Mouse (Mus musculus) midbrain, embryonic 16.5 days (tissue): ENCODE results near the gene Rbbp8nl. TPM values are rescaled to one million over a fixed set of nuclear protein-coding genes. Genes with fewer than 3 reads are reported as not detected.
A peak's percentile ranks its signal among the peaks of the same experiment; 100 is the strongest.

ENCODE experiments used
- ATAC-seq: fragments of 200-750 bp; cut with Nextera tagmentation; 2 replicates; pipeline ENCODE4 v1.8.0; 2017; ENCODE audit warnings: moderate TSS enrichment
- H3K27ac ChIP-seq: fragments of 300-500 bp; sonication (generic); 2 replicates; pipeline ENCODE4 v1.5.1; 2014; ENCODE audit warnings: mild to moderate bottlenecking, low read length, mixed read lengths
- H3K27me3 ChIP-seq: fragments of 300-500 bp; sonication (generic); 2 replicates; pipeline ENCODE4 v1.6.1; 2014; ENCODE audit warnings: low read depth, low read length, mixed read lengths; ENCODE audit not compliant: control insufficient read depth, insufficient read depth
- H3K36me3 ChIP-seq: fragments of 300-500 bp; sonication (generic); 2 replicates; pipeline ENCODE4 v1.6.1; 2014; ENCODE audit warnings: mild to moderate bottlenecking, low read length, moderate library complexity, mixed read lengths; ENCODE audit not compliant: control insufficient read depth, insufficient read depth
- H3K4me1 ChIP-seq: fragments of 300-500 bp; sonication (generic); 2 replicates; pipeline ENCODE4 v1.6.1; 2014; ENCODE audit warnings: mild to moderate bottlenecking, low read length, mixed read lengths; ENCODE audit not compliant: control insufficient read depth, insufficient read depth
- H3K4me2 ChIP-seq: fragments of 300-500 bp; sonication (generic); 2 replicates; pipeline ENCODE4 v1.6.1; 2014; ENCODE audit warnings: mild to moderate bottlenecking, low read length, mixed read lengths
- H3K4me3 ChIP-seq: fragments of 300-500 bp; sonication (generic); 2 replicates; pipeline ENCODE4 v1.5.1; 2014; ENCODE audit warnings: low read depth, mild to moderate bottlenecking, low read length, moderate library complexity, mixed read lengths
- H3K9ac ChIP-seq: fragments of 300-500 bp; sonication (generic); 2 replicates; pipeline ENCODE4 v1.6.1; 2014; ENCODE audit warnings: low read depth, low read length, mixed read lengths
- H3K9me3 ChIP-seq: fragments of 300-500 bp; sonication (generic); replicated peaks from 2 replicates; pipeline ENCODE4 v1.6.1; 2014; ENCODE audit warnings: mild to moderate bottlenecking, low read length, mixed read lengths; ENCODE audit not compliant: control insufficient read depth, poor library complexity, severe bottlenecking
- WGBS: fragments of 180-500 bp; shearing (Covaris S2); extraction: QIAGEN DNeasy Blood & Tissue Kit; methylation state at CpG from one replicate; pipeline ENCODE4 v1.1.7; 2014; 5-methylcytosine and 5-hydroxymethylcytosine counted together
- polyA plus RNA-seq: library from polyadenylated mRNA; unstranded; fragments of >200 nt; fragmentation: Nextera tagmentation; extraction: Ambion mirVana; gene quantifications from 2 replicates; pipeline ENCODE4 v1.2.1, GENCODE M21; 2015

Rbbp8nl gene
- polyA plus RNA-seq, 1 experiment from 2014 or later = not detected

GRCm38 (mm10) chr2:180257001-180257521 lies 32.6 kb downstream of the Rbbp8nl start, which contains the start of gene Rps21:
Rps21 (plus strand) TSS chr2:180257377.
- peak within 1 kb of the TSS; percentile 86 for H3K4me2 ChIP-seq
- H3K36me3 ChIP-seq = peaks cover 8% of the 10 kb centered on the region
- peak; percentile 95 for ATAC-seq

GRCm38 (mm10) chr2:180256296-180257000 lies 33.2 kb downstream of the Rbbp8nl start:
- WGBS = 26% methylated on average over 26 of the region's 26 CpGs
- no peaks in the 10 kb centered on the region for H3K9me3 ChIP-seq
- H3K36me3 ChIP-seq = peaks cover 5% of the 10 kb centered on the region
- H3K4me2 ChIP-seq = peak overlapping the region; percentile 76
- peak; percentile 73 for ATAC-seq
- H3K4me3 ChIP-seq = peak overlapping the region; percentile 88
- peak overlapping the region; percentile 95 for H3K27ac ChIP-seq
- peaks cover 14% of the 10 kb centered on the region for H3K4me1 ChIP-seq
- no peaks in the 10 kb centered on the region for H3K27me3 ChIP-seq
- peak overlapping the region; percentile 80 for H3K9ac ChIP-seq

More at GRCm38 (mm10) chr2:180257001-180257521, 32.6 kb downstream of the Rbbp8nl start, which contains the start of gene Rps21:
- H3K4me1 ChIP-seq = peaks cover 14% of the 10 kb centered on the region
- H3K27me3 ChIP-seq = no peaks in the 10 kb centered on the region
- H3K9ac ChIP-seq = peak within 1 kb of the TSS; percentile 88
- under 1% methylated on average over 38 of the region's 38 CpGs for WGBS
- H3K27ac ChIP-seq = peak within 1 kb of the TSS; percentile 95
- H3K4me3 ChIP-seq = peak within 1 kb of the TSS; percentile 88
- no peaks in the 10 kb centered on the region for H3K9me3 ChIP-seq

- H3K9ac ChIP-seq = no peak overlapping the region
- no peaks in the 10 kb centered on the region for H3K27me3 ChIP-seq
- no peak for ATAC-seq
- H3K4me3 ChIP-seq = no peak overlapping the region
- H3K4me2 ChIP-seq = peak overlapping the region; percentile 76
- H3K36me3 ChIP-seq = peaks cover 1% of the 10 kb centered on the region; the same call in 1 of the 2 replicates
- H3K27ac ChIP-seq = no peak overlapping the region
- H3K4me1 ChIP-seq = peaks cover 14% of the 10 kb centered on the region
- WGBS = 95% methylated on average over 9 of the region's 9 CpGs
- H3K9me3 ChIP-seq = no peaks in the 10 kb centered on the region
Measured at GRCm38 (mm10) chr2:180255701-180256100, 34.0 kb downstream of the Rbbp8nl start.

GRCm38 (mm10) chr2:180254436-180255209 lies 35.1 kb downstream of the Rbbp8nl start:
- Histone ChIP-seq H3K27ac (no peak overlapping the region), H3K9ac (no peak overlapping the region), H3K9me3 (no peaks in the 10 kb centered on the region), H3K4me2 (no peak overlapping the region), H3K36me3 (no peaks in the 10 kb centered on the region), H3K4me1 (peaks cover 14% of the 10 kb centered on the region), H3K27me3 (no peaks in the 10 kb centered on the region), H3K4me3 (no peak overlapping the region)
- WGBS = 88% methylated on average over 5 of the region's 5 CpGs
- no peak for ATAC-seq

- Histone ChIP-seq H3K27me3 (no peaks in the 10 kb centered on the region), H3K4me2 (no peak overlapping the region), H3K4me1 (peaks cover 6% of the 10 kb centered on the region), H3K4me3 (no peak overlapping the region), H3K27ac (no peak overlapping the region), H3K9ac (no peak overlapping the region), H3K36me3 (no peaks in the 10 kb centered on the region), H3K9me3 (no peaks in the 10 kb centered on the region)
- no peak for ATAC-seq
- 42% methylated on average over 3 of the region's 3 CpGs for WGBS
Measured at GRCm38 (mm10) chr2:180251838-180252237, 37.8 kb downstream of the Rbbp8nl start.

GRCm38 (mm10) chr2:180250930-180251611 lies 38.6 kb downstream of the Rbbp8nl start:
- Histone ChIP-seq H3K9me3 (no peaks in the 10 kb centered on the region), H3K27ac (no peak overlapping the region), H3K4me1 (peaks cover 3% of the 10 kb centered on the region), H3K9ac (no peak overlapping the region), H3K36me3 (no peaks in the 10 kb centered on the region), H3K4me2 (no peak overlapping the region), H3K27me3 (no peaks in the 10 kb centered on the region), H3K4me3 (no peak overlapping the region)
- WGBS = 30% methylated on average over 11 of the region's 11 CpGs
- peak; percentile 86 for ATAC-seq

- WGBS = 47% methylated on average over 9 of the region's 9 CpGs
- Histone ChIP-seq H3K9ac (no peak overlapping the region), H3K27ac (no peak overlapping the region), H3K4me1 (no peaks in the 10 kb centered on the region), H3K4me2 (no peak overlapping the region), H3K36me3 (no peaks in the 10 kb centered on the region), H3K27me3 (no peaks in the 10 kb centered on the region), H3K9me3 (no peaks in the 10 kb centered on the region), H3K4me3 (no peak overlapping the region)
- no peak for ATAC-seq
Measured at GRCm38 (mm10) chr2:180248947-180249660, 40.6 kb downstream of the Rbbp8nl start.

- WGBS = 90% methylated on average over 5 of the region's 5 CpGs
- no peaks in the 10 kb centered on the region for H3K27me3 ChIP-seq
- H3K4me3 ChIP-seq = no peak overlapping the region
- H3K36me3 ChIP-seq = no peaks in the 10 kb centered on the region
- no peaks in the 10 kb centered on the region for H3K9me3 ChIP-seq
- H3K4me1 ChIP-seq = no peaks in the 10 kb centered on the region
- H3K9ac ChIP-seq = no peak overlapping the region
- no peak overlapping the region for H3K4me2 ChIP-seq
- H3K27ac ChIP-seq = no peak overlapping the region
- no peak for ATAC-seq
Measured at GRCm38 (mm10) chr2:180247916-180248315, 41.8 kb downstream of the Rbbp8nl start.
